8 mouse cellular contexts compared by ENCODE assay signal in the genomic region with DNA sequence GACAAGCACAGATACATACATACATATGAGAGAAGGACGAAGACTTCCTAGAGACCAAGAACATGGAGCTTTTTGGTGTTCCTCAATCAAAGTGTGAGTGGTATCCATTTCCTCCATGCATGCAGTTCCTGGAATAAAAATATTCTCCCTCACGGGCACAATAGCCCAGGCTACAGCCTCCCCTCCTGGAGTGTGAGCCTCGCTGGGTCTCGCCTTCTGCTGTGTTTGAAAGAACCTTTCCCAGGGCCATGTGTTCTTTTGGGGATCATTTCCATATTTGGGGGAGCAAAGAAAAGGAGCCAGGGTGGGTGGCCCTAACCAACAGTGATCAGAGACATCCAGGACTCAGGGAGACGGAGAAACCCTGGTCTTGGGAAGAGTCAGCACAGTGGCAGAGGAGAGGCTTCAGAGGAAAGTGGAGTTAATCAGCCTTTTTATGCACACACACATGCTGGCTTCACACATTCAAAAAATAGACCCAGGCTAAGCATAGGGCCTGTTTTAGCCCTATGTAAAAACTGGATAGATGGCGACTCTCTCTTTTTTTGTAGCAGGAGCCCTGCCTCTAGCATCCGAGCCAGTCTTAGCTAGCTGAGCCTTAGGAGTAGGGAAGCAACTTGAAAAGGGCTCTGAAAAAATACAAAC. TPM values are rescaled to one million over a fixed set of nuclear protein-coding genes. Genes with fewer than 3 reads are reported as not detected.
DNase-seq lines count a peak whose midpoint lies in the region; ATAC-seq lines count a peak whose summit lies in the region.

No protein-coding gene starts in this region.

- H3K27me3 ChIP-seq in neural tube, embryonic 11.5 days (ENCODE audit: control insufficient read depth, insufficient read depth, low read length), result no peaks in the 10 kb centered on the region
- no peaks in the 10 kb centered on the region for H3K27me3 ChIP-seq in liver, embryonic 12.5 days (replicated peaks)

- H3K4me1 ChIP-seq in neural tube, embryonic 11.5 days (ENCODE audit: control insufficient read depth, insufficient read depth, low read length), result peaks cover 22% of the 10 kb centered on the region
- peaks cover 56% of the 10 kb centered on the region for H3K4me1 ChIP-seq in liver, embryonic 12.5 days

- peak overlapping the region; percentile 81 for H3K27ac ChIP-seq in neural tube, embryonic 11.5 days (ENCODE audit: low read depth, low read length)
- H3K27ac ChIP-seq in liver, embryonic 12.5 days, result peak overlapping the region; percentile 62; the same call in 1 of the 2 replicates

- H3K9ac ChIP-seq in neural tube, embryonic 11.5 days (ENCODE audit: low read length), result peak overlapping the region; percentile 41; the same call in 1 of the 2 replicates
- H3K9ac ChIP-seq in liver, embryonic 12.5 days, result no peak overlapping the region

- 62% methylated on average over 7 of the region's 7 CpGs for WGBS in neural tube, embryonic 11.5 days
- WGBS in liver, embryonic 12.5 days (ENCODE audit: insufficient replicate concordance), result 71% methylated on average over 7 of the region's 7 CpGs

- ATAC-seq in neural tube, embryonic 11.5 days (ENCODE audit: insufficient read depth, low FRiP score, low TSS enrichment), result 0 out of 2 replicates have a peak, but pooled peaks have one; percentile 16
- no peak for ATAC-seq in liver, embryonic 12.5 days

- no peaks in the 10 kb centered on the region for H3K36me3 ChIP-seq in neural tube, embryonic 11.5 days (ENCODE audit: control insufficient read depth, insufficient read depth, low read length)
- H3K36me3 ChIP-seq in liver, embryonic 12.5 days, result no peaks in the 10 kb centered on the region

- peak; percentile 29 to 45 for DNase-seq in cerebellum, postnatal 25 days
- DNase-seq in cerebellum, adult 11-12 months, result no peak
- DNase-seq in neural tube, embryonic 11.5 days (ENCODE audit: low spot score), result no peak
- no peak for DNase-seq in neural tube, embryonic 10.5 days (ENCODE audit: extremely low spot score, low spot score)
- no peak for DNase-seq in embryo, embryonic 11 days
- no peak for DNase-seq in kidney, postnatal 36 days
- DNase-seq in embryo, embryonic 9.5 days (ENCODE audit: extremely low spot score), result no peak

- no peak overlapping the region for H3K4me2 ChIP-seq in neural tube, embryonic 11.5 days (ENCODE audit: low read depth)
- H3K4me2 ChIP-seq in liver, embryonic 12.5 days, result no peak overlapping the region

- no peaks in the 10 kb centered on the region for H3K9me3 ChIP-seq in neural tube, embryonic 11.5 days (ENCODE audit: control insufficient read depth, low read length)
- H3K9me3 ChIP-seq in liver, embryonic 12.5 days (replicated peaks), result no peaks in the 10 kb centered on the region

- no peak overlapping the region for H3K4me3 ChIP-seq in neural tube, embryonic 11.5 days (ENCODE audit: low read depth, low read length)
- H3K4me3 ChIP-seq in liver, embryonic 12.5 days, result no peak overlapping the region

RNA-seq across cellular contexts. Expression of a gene that starts 17.1 kb away (rescaled TPM):
- polyA plus RNA-seq in neural tube, embryonic 11.5 days (2014; fragmentation: Nextera tagmentation; extraction: Ambion mirVana), result 7.8 and 8.1 TPM in 2 replicates
- polyA plus RNA-seq in liver, embryonic 12.5 days (2016; fragmentation: Nextera tagmentation; extraction: Ambion mirVana), result 1.5 and 1.7 TPM in 2 replicates

Comparison
In these comparisons a context has a peak if more than half of its experiments do, and no peak if none do; other contexts are left out.
1. DNase-seq: peak in cerebellum, postnatal 25 days (2 of 2); none in cerebellum, adult 11-12 months (single experiment), neural tube, embryonic 11.5 days (single experiment), neural tube, embryonic 10.5 days (single experiment), embryo, embryonic 11 days (single experiment), kidney, postnatal 36 days (0 of 2) and embryo, embryonic 9.5 days (single experiment).